Mouse (Mus musculus): ENCODE results near the gene Ltbp4. TPM values are rescaled to one million over a fixed set of nuclear protein-coding genes. Genes with fewer than 3 reads are reported as not detected.

Gene Ltbp4
- polyA plus RNA-seq, 1 experiment from 2014 or later = 7.0 TPM

GRCm38 (mm10) chr7:27305091-27305730 is 32.3 kb downstream of the Ltbp4 start:
- Histone ChIP-seq H3K27me3 (ENCODE audit: control insufficient read depth, insufficient read depth, low read length) (peaks cover 8% of the 10 kb centered on the region), H3K4me2 (ENCODE audit: low read depth) (no peak overlapping the region), H3K9ac (ENCODE audit: low read length) (no peak overlapping the region), H3K27ac (ENCODE audit: low read depth, low read length) (no peak overlapping the region), H3K36me3 (ENCODE audit: control insufficient read depth, insufficient read depth, low read length) (no peaks in the 10 kb centered on the region), H3K4me3 (ENCODE audit: low read depth, low read length) (no peak overlapping the region), H3K4me1 (ENCODE audit: control insufficient read depth, insufficient read depth, low read length) (no peaks in the 10 kb centered on the region), H3K9me3 (ENCODE audit: control insufficient read depth, low read length) (no peaks in the 10 kb centered on the region)
- no peak for ATAC-seq (ENCODE audit: insufficient read depth, low FRiP score, low TSS enrichment)
- no peak for DNase-seq (ENCODE audit: low spot score)
- 89% methylated on average over 17 of the region's 17 CpGs for WGBS

GRCm38 (mm10) chr7:27302172-27302571 is 35.3 kb downstream of the Ltbp4 start:
- Histone ChIP-seq H3K27ac (ENCODE audit: low read depth, low read length) (no peak overlapping the region), H3K9me3 (ENCODE audit: control insufficient read depth, low read length) (no peaks in the 10 kb centered on the region), H3K4me3 (ENCODE audit: low read depth, low read length) (no peak overlapping the region), H3K9ac (ENCODE audit: low read length) (no peak overlapping the region), H3K4me2 (ENCODE audit: low read depth) (no peak overlapping the region), H3K36me3 (ENCODE audit: control insufficient read depth, insufficient read depth, low read length) (no peaks in the 10 kb centered on the region), H3K4me1 (ENCODE audit: control insufficient read depth, insufficient read depth, low read length) (no peaks in the 10 kb centered on the region), H3K27me3 (ENCODE audit: control insufficient read depth, insufficient read depth, low read length) (no peaks in the 10 kb centered on the region)
- DNase-seq (ENCODE audit: low spot score) = peak; percentile 73
- no peak for ATAC-seq (ENCODE audit: insufficient read depth, low FRiP score, low TSS enrichment)
- WGBS = 10% methylated on average over 11 of the region's 11 CpGs

GRCm38 (mm10) chr7:27300801-27301200 is 36.7 kb downstream of the Ltbp4 start:
- Histone ChIP-seq H3K36me3 (ENCODE audit: control insufficient read depth, insufficient read depth, low read length) (no peaks in the 10 kb centered on the region), H3K27ac (ENCODE audit: low read depth, low read length) (no peak overlapping the region), H3K27me3 (ENCODE audit: control insufficient read depth, insufficient read depth, low read length) (no peaks in the 10 kb centered on the region), H3K4me3 (ENCODE audit: low read depth, low read length) (no peak overlapping the region), H3K9me3 (ENCODE audit: control insufficient read depth, low read length) (no peaks in the 10 kb centered on the region), H3K4me2 (ENCODE audit: low read depth) (no peak overlapping the region), H3K4me1 (ENCODE audit: control insufficient read depth, insufficient read depth, low read length) (no peaks in the 10 kb centered on the region), H3K9ac (ENCODE audit: low read length) (no peak overlapping the region)
- ATAC-seq (ENCODE audit: insufficient read depth, low FRiP score, low TSS enrichment) (no peak), DNase-seq (ENCODE audit: low spot score) (no peak)
- 84% methylated on average over 5 of the region's 5 CpGs for WGBS

GRCm38 (mm10) chr7:27300351-27300750 is 37.1 kb downstream of the Ltbp4 start:
- Histone ChIP-seq H3K4me1 (ENCODE audit: control insufficient read depth, insufficient read depth, low read length) (no peaks in the 10 kb centered on the region), H3K27me3 (ENCODE audit: control insufficient read depth, insufficient read depth, low read length) (no peaks in the 10 kb centered on the region), H3K36me3 (ENCODE audit: control insufficient read depth, insufficient read depth, low read length) (no peaks in the 10 kb centered on the region), H3K27ac (ENCODE audit: low read depth, low read length) (no peak overlapping the region), H3K9ac (ENCODE audit: low read length) (no peak overlapping the region), H3K9me3 (ENCODE audit: control insufficient read depth, low read length) (no peaks in the 10 kb centered on the region), H3K4me3 (ENCODE audit: low read depth, low read length) (no peak overlapping the region), H3K4me2 (ENCODE audit: low read depth) (no peak overlapping the region)
- 84% methylated on average over 4 of the region's 4 CpGs for WGBS
- DNase-seq (ENCODE audit: low spot score) = no peak
- ATAC-seq (ENCODE audit: insufficient read depth, low FRiP score, low TSS enrichment) = no peak

GRCm38 (mm10) chr7:27298816-27299215 is 38.7 kb downstream of the Ltbp4 start:
- Histone ChIP-seq H3K27me3 (ENCODE audit: control insufficient read depth, insufficient read depth, low read length) (no peaks in the 10 kb centered on the region), H3K4me2 (ENCODE audit: low read depth) (no peak overlapping the region), H3K9ac (ENCODE audit: low read length) (no peak overlapping the region), H3K4me3 (ENCODE audit: low read depth, low read length) (no peak overlapping the region), H3K9me3 (ENCODE audit: control insufficient read depth, low read length) (no peaks in the 10 kb centered on the region), H3K4me1 (ENCODE audit: control insufficient read depth, insufficient read depth, low read length) (no peaks in the 10 kb centered on the region), H3K27ac (ENCODE audit: low read depth, low read length) (no peak overlapping the region), H3K36me3 (ENCODE audit: control insufficient read depth, insufficient read depth, low read length) (no peaks in the 10 kb centered on the region)
- no peak for DNase-seq (ENCODE audit: low spot score)
- 85% methylated on average over 6 of the region's 6 CpGs for WGBS
- ATAC-seq (ENCODE audit: insufficient read depth, low FRiP score, low TSS enrichment) = no peak

- ATAC-seq (ENCODE audit: insufficient read depth, low FRiP score, low TSS enrichment) = no peak
- H3K4me1 ChIP-seq (ENCODE audit: control insufficient read depth, insufficient read depth, low read length) = no peaks in the 10 kb centered on the region
- WGBS = 84% methylated on average over 16 of the region's 16 CpGs
Observed at GRCm38 (mm10) chr7:27298033-27298610, 39.4 kb downstream of the Ltbp4 start.

GRCm38 (mm10) chr7:27296518-27296917 is 41.0 kb downstream of the Ltbp4 start:
- 91% methylated on average over 4 of the region's 4 CpGs for WGBS
- no peaks in the 10 kb centered on the region for H3K9me3 ChIP-seq (ENCODE audit: control insufficient read depth, low read length)
- H3K27ac ChIP-seq (ENCODE audit: low read depth, low read length) = no peak overlapping the region
- H3K4me2 ChIP-seq (ENCODE audit: low read depth) = no peak overlapping the region
- DNase-seq (ENCODE audit: low spot score) (no peak), ATAC-seq (ENCODE audit: insufficient read depth, low FRiP score, low TSS enrichment) (no peak)
- H3K9ac ChIP-seq (ENCODE audit: low read length) = no peak overlapping the region
- no peaks in the 10 kb centered on the region for H3K36me3 ChIP-seq (ENCODE audit: control insufficient read depth, insufficient read depth, low read length)
- H3K4me3 ChIP-seq (ENCODE audit: low read depth, low read length) = no peak overlapping the region
- H3K27me3 ChIP-seq (ENCODE audit: control insufficient read depth, insufficient read depth, low read length) = no peaks in the 10 kb centered on the region
- H3K4me1 ChIP-seq (ENCODE audit: control insufficient read depth, insufficient read depth, low read length) = no peaks in the 10 kb centered on the region

More at GRCm38 (mm10) chr7:27298033-27298610, 39.4 kb downstream of the Ltbp4 start:
- Histone ChIP-seq H3K27ac (ENCODE audit: low read depth, low read length) (no peak overlapping the region), H3K4me3 (ENCODE audit: low read depth, low read length) (no peak overlapping the region), H3K9me3 (ENCODE audit: control insufficient read depth, low read length) (no peaks in the 10 kb centered on the region), H3K36me3 (ENCODE audit: control insufficient read depth, insufficient read depth, low read length) (no peaks in the 10 kb centered on the region), H3K9ac (ENCODE audit: low read length) (no peak overlapping the region), H3K27me3 (ENCODE audit: control insufficient read depth, insufficient read depth, low read length) (no peaks in the 10 kb centered on the region), H3K4me2 (ENCODE audit: low read depth) (no peak overlapping the region)
- DNase-seq (ENCODE audit: low spot score) = no peak

GRCm38 (mm10) chr7:27295956-27296355 is 41.5 kb downstream of the Ltbp4 start:
- 84% methylated on average over 4 of the region's 4 CpGs for WGBS
- Histone ChIP-seq H3K9ac (ENCODE audit: low read length) (no peak overlapping the region), H3K27ac (ENCODE audit: low read depth, low read length) (no peak overlapping the region), H3K4me2 (ENCODE audit: low read depth) (no peak overlapping the region), H3K27me3 (ENCODE audit: control insufficient read depth, insufficient read depth, low read length) (no peaks in the 10 kb centered on the region), H3K36me3 (ENCODE audit: control insufficient read depth, insufficient read depth, low read length) (no peaks in the 10 kb centered on the region), H3K9me3 (ENCODE audit: control insufficient read depth, low read length) (no peaks in the 10 kb centered on the region), H3K4me1 (ENCODE audit: control insufficient read depth, insufficient read depth, low read length) (no peaks in the 10 kb centered on the region), H3K4me3 (ENCODE audit: low read depth, low read length) (no peak overlapping the region)
- DNase-seq (ENCODE audit: low spot score) = no peak
- no peak for ATAC-seq (ENCODE audit: insufficient read depth, low FRiP score, low TSS enrichment)

GRCm38 (mm10) chr7:27291795-27292466 is 45.6 kb downstream of the Ltbp4 start:
- no peak overlapping the region for H3K4me2 ChIP-seq (ENCODE audit: low read depth)
- no peaks in the 10 kb centered on the region for H3K36me3 ChIP-seq (ENCODE audit: control insufficient read depth, insufficient read depth, low read length)
- DNase-seq (ENCODE audit: low spot score) (no peak), ATAC-seq (ENCODE audit: insufficient read depth, low FRiP score, low TSS enrichment) (no peak)
- H3K9me3 ChIP-seq (ENCODE audit: control insufficient read depth, low read length) = no peaks in the 10 kb centered on the region
- no peak overlapping the region for H3K27ac ChIP-seq (ENCODE audit: low read depth, low read length)
- H3K4me1 ChIP-seq (ENCODE audit: control insufficient read depth, insufficient read depth, low read length) = no peaks in the 10 kb centered on the region
- WGBS = 70% methylated on average over 12 of the region's 12 CpGs
- H3K9ac ChIP-seq (ENCODE audit: low read length) = no peak overlapping the region
- no peaks in the 10 kb centered on the region for H3K27me3 ChIP-seq (ENCODE audit: control insufficient read depth, insufficient read depth, low read length)
- no peak overlapping the region for H3K4me3 ChIP-seq (ENCODE audit: low read depth, low read length)
